Mouse (Mus musculus): Measurements from ENCODE around the gene Dpf2. TPM values are rescaled to one million over a fixed set of nuclear protein-coding genes. Genes with fewer than 3 reads are reported as not detected.

Gene Dpf2
- polyA plus RNA-seq, 1 experiment from 2014 or later = 131 TPM

GRCm38 (mm10) chr19:5856604-5857003 is 56.2 kb downstream of the Dpf2 start:
- WGBS = 83% methylated on average over 9 of the region's 9 CpGs
- Histone ChIP-seq H3K4me1 (replicated peaks; ENCODE audit: control insufficient read depth, insufficient read depth, low read length) (no peaks in the 10 kb centered on the region), H3K36me3 (ENCODE audit: control insufficient read depth, insufficient read depth, low read length) (peaks cover 60% of the 10 kb centered on the region), H3K27me3 (replicated peaks; ENCODE audit: control insufficient read depth, insufficient read depth, low read length) (no peaks in the 10 kb centered on the region), H3K27ac (ENCODE audit: low read depth) (no peak overlapping the region), H3K9ac (ENCODE audit: low read length) (no peak overlapping the region), H3K4me2 (ENCODE audit: low read length) (no peak overlapping the region), H3K4me3 (ENCODE audit: low read depth, low read length) (no peak overlapping the region), H3K9me3 (ENCODE audit: control insufficient read depth, low read length) (no peaks in the 10 kb centered on the region)
- DNase-seq (ENCODE audit: low spot score) = no peak
- no peak for ATAC-seq (replicated peaks; ENCODE audit: low FRiP score, low TSS enrichment, low read depth)

DNA sequence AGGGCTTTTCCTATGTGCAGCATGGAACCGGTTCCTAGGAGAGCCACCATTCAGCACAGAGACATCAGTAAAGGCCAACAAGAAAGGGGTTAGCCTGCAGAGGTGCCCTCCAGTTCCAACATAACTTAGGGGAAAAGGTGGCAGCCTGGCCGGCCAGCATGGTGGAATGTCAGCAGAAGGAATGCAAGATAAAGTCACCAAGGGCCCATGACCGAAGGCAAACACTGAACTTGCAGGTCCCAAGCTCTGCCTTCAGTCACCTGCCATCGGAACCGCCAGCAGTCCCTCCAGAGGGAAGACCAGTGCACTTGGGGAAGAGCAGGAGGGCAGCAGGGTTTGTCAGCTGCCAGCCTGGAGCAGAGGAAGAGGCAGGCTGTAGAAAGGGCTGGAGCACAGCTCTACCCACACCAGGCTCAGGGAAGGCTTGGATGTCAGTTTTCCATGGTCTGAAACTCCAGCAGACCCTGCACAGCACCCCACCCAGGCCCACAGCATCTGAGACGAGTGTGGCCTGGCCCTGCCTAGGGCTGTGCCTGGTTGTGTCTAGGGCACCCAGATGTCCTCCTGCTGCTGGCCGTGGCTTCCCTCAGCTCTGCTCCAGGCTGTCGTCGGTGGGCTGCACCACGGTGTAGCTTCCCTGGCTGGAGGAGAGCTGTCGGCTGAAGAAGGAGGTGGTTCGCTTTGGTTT is 60.6 kb downstream of the Dpf2 start:
- H3K27me3 ChIP-seq (replicated peaks; ENCODE audit: control insufficient read depth, insufficient read depth, low read length) = no peaks in the 10 kb centered on the region
- WGBS = 83% methylated on average over 12 of the region's 12 CpGs
- H3K4me1 ChIP-seq (replicated peaks; ENCODE audit: control insufficient read depth, insufficient read depth, low read length) = peaks cover 29% of the 10 kb centered on the region
- no peak for DNase-seq (ENCODE audit: low spot score)
- H3K36me3 ChIP-seq (ENCODE audit: control insufficient read depth, insufficient read depth, low read length) = peaks cover 26% of the 10 kb centered on the region
- no peak overlapping the region for H3K9ac ChIP-seq (ENCODE audit: low read length)
- H3K4me3 ChIP-seq (ENCODE audit: low read depth, low read length) = no peak overlapping the region
- no peaks in the 10 kb centered on the region for H3K9me3 ChIP-seq (ENCODE audit: control insufficient read depth, low read length)
- no peak for ATAC-seq (replicated peaks; ENCODE audit: low FRiP score, low TSS enrichment, low read depth)
- 0 out of 2 replicates have a peak overlapping the region, but pooled peaks have one; percentile 15 for H3K4me2 ChIP-seq (ENCODE audit: low read length)
- H3K27ac ChIP-seq (ENCODE audit: low read depth) = peak overlapping the region; percentile 44; the same call in 1 of the 2 replicates

GRCm38 (mm10) chr19:5851481-5851971 is 61.3 kb downstream of the Dpf2 start:
- Histone ChIP-seq H3K4me3 (ENCODE audit: low read depth, low read length) (no peak overlapping the region), H3K9me3 (ENCODE audit: control insufficient read depth, low read length) (no peaks in the 10 kb centered on the region), H3K4me2 (ENCODE audit: low read length) (0 out of 2 replicates have a peak overlapping the region, but pooled peaks have one; percentile 15), H3K27me3 (replicated peaks; ENCODE audit: control insufficient read depth, insufficient read depth, low read length) (no peaks in the 10 kb centered on the region), H3K4me1 (replicated peaks; ENCODE audit: control insufficient read depth, insufficient read depth, low read length) (peaks cover 35% of the 10 kb centered on the region), H3K36me3 (ENCODE audit: control insufficient read depth, insufficient read depth, low read length) (peaks cover 22% of the 10 kb centered on the region), H3K27ac (ENCODE audit: low read depth) (peak overlapping the region; percentile 44; the same call in 1 of the 2 replicates), H3K9ac (ENCODE audit: low read length) (no peak overlapping the region)
- ATAC-seq (replicated peaks; ENCODE audit: low FRiP score, low TSS enrichment, low read depth) (no peak), DNase-seq (ENCODE audit: low spot score) (no peak)
- 63% methylated on average over 5 of the region's 5 CpGs for WGBS

GRCm38 (mm10) chr19:5850860-5851259 is 62.0 kb downstream of the Dpf2 start:
- Histone ChIP-seq H3K9me3 (ENCODE audit: control insufficient read depth, low read length) (no peaks in the 10 kb centered on the region), H3K4me1 (replicated peaks; ENCODE audit: control insufficient read depth, insufficient read depth, low read length) (peaks cover 36% of the 10 kb centered on the region), H3K27ac (ENCODE audit: low read depth) (no peak overlapping the region), H3K4me2 (ENCODE audit: low read length) (no peak overlapping the region), H3K9ac (ENCODE audit: low read length) (no peak overlapping the region), H3K4me3 (ENCODE audit: low read depth, low read length) (no peak overlapping the region), H3K27me3 (replicated peaks; ENCODE audit: control insufficient read depth, insufficient read depth, low read length) (no peaks in the 10 kb centered on the region), H3K36me3 (ENCODE audit: control insufficient read depth, insufficient read depth, low read length) (peaks cover 16% of the 10 kb centered on the region)
- ATAC-seq (replicated peaks; ENCODE audit: low FRiP score, low TSS enrichment, low read depth) (no peak), DNase-seq (ENCODE audit: low spot score) (no peak)
- WGBS = 88% methylated on average over 3 of the region's 3 CpGs

DNA sequence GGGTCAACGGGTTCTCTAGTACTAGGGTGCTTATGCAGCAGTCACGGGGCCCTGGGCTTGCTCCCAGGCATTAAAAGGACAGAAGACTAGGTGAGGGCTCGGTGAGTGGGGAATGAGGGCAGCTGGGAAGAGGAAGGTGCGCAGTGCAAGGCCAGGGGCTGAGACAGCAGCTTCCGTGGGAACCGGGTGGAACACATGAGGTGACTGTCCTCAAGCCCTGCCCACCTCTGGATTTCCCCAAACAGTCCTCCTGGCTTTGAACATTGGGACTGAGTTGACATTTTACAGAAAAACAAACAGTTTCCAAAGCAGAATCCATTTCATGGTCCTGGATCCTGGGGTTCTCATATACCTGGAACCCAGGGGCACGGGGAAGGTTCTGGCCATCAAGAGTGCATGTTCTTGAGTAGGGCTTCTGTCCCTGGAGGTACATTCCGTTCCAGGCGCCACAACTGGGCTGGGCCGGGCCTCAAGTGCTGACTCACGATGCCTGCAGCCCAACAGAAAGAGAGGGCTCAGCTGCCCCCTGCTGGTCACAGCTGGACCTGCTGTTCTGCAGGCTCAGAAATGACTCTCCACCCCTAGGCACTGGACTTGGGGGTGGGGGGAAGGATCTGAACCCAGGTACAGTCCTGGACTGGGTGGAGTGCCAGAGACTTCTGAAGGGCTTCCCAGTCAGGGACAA is 62.8 kb downstream of the Dpf2 start:
- H3K4me1 ChIP-seq (replicated peaks; ENCODE audit: control insufficient read depth, insufficient read depth, low read length) = peaks cover 41% of the 10 kb centered on the region
- no peak overlapping the region for H3K4me3 ChIP-seq (ENCODE audit: low read depth, low read length)
- no peaks in the 10 kb centered on the region for H3K9me3 ChIP-seq (ENCODE audit: control insufficient read depth, low read length)
- 26% methylated on average over 11 of the region's 11 CpGs for WGBS
- no peaks in the 10 kb centered on the region for H3K27me3 ChIP-seq (replicated peaks; ENCODE audit: control insufficient read depth, insufficient read depth, low read length)
- DNase-seq (ENCODE audit: low spot score) (peak; percentile 96), ATAC-seq (replicated peaks; ENCODE audit: low FRiP score, low TSS enrichment, low read depth) (peak; percentile 15)
- H3K27ac ChIP-seq (ENCODE audit: low read depth) = peak overlapping the region; percentile 9; the same call in 1 of the 2 replicates
- 0 out of 2 replicates have a peak overlapping the region, but pooled peaks have one; percentile 12 for H3K4me2 ChIP-seq (ENCODE audit: low read length)
- no peak overlapping the region for H3K9ac ChIP-seq (ENCODE audit: low read length)
- H3K36me3 ChIP-seq (ENCODE audit: control insufficient read depth, insufficient read depth, low read length) = peaks cover 15% of the 10 kb centered on the region

DNA sequence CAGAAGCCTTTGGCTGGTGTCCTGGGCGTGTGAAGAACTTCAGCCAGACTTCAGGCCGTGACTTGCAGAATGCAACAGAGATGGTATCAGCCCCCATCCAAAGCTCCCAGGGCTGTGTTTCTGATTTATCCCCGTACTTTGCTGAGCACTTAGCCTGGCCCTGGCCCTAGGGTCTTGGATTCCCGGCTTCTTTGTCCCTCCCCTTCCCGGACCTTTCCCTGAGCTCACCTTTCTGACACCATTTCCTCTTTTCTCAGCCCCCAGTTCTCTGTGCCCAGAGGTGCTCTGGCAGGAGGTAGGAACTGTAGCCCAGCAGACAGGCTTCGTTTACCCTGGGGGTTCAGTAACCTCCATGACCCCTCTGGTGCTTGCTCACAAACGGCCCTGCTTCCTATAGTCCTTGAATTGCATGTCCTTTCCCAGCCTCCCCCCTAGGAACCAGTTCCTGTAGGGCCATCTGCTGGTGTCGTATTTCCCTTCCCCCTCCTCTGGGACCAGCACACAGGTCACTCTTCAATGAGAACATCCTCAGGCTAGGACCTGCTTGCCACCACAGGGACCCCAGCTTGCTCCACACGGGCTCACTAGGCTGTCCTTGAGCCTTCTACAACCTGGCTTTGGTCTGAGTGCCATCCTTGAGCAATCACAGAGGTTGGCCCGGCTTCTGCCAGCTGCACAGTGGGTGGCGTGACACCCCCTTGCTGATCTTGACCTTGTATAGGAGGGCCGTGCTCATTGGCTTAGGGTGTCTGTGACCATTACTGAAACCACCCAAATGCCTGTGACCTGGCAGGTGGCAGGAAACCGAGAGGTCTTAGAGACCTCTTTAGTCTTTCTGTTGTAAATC is 63.8 kb downstream of the Dpf2 start:
- no peaks in the 10 kb centered on the region for H3K27me3 ChIP-seq (replicated peaks; ENCODE audit: control insufficient read depth, insufficient read depth, low read length)
- peak overlapping the region; percentile 22 for H3K4me2 ChIP-seq (ENCODE audit: low read length)
- H3K9ac ChIP-seq (ENCODE audit: low read length) = peak overlapping the region; percentile 34
- no peaks in the 10 kb centered on the region for H3K9me3 ChIP-seq (ENCODE audit: control insufficient read depth, low read length)
- peaks cover 15% of the 10 kb centered on the region for H3K36me3 ChIP-seq (ENCODE audit: control insufficient read depth, insufficient read depth, low read length)
- peak overlapping the region; percentile 4; the same call in 1 of the 2 replicates for H3K4me3 ChIP-seq (ENCODE audit: low read depth, low read length)
- peak overlapping the region; percentile 98 for H3K27ac ChIP-seq (ENCODE audit: low read depth)
- peaks cover 50% of the 10 kb centered on the region for H3K4me1 ChIP-seq (replicated peaks; ENCODE audit: control insufficient read depth, insufficient read depth, low read length)
- ATAC-seq (replicated peaks; ENCODE audit: low FRiP score, low TSS enrichment, low read depth) (no peak), DNase-seq (ENCODE audit: low spot score) (no peak)
- WGBS = 30% methylated on average over 13 of the region's 13 CpGs

DNA sequence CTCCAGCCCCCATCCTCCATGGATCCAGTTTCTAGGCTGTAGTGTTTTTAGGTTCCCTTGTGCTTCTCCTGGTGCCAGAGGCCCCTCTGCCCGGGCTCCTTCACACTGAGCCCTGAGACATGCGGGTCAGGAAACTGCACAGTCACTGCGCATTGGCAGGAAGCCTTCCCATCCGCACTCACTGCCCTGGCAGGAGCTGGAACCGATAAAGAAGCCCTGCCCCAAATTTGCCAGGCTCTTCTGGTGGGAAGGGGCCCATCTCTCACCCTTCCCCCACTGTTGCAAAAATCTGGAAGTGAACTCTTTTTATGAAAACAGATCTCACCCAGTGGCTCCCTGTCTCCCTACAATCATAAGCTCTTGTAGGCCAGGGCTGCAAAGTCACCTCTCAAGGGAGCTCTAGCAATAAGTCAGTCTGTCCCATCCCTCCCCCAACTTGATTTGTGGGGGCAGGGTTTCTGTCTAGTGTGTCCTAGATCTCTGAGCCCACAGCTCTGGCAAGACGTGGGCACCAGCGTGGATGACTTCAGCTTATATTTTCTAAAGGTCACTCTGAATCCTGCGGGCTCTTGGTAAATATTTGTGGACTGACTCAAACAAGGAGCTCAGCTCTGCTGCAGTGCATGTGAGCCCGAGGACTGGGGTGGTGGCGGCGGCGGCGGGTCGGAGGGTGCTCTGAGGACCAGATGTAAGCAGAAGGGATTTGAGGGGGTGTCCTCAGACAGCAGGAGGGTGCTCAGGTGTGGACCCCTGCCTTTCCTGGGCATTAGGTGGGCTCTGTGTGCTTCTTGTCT is 64.6 kb downstream of the Dpf2 start:
- H3K4me1 ChIP-seq (replicated peaks; ENCODE audit: control insufficient read depth, insufficient read depth, low read length) = peaks cover 56% of the 10 kb centered on the region
- H3K9ac ChIP-seq (ENCODE audit: low read length) = peak overlapping the region; percentile 34
- H3K27ac ChIP-seq (ENCODE audit: low read depth) = peak overlapping the region; percentile 98
- H3K9me3 ChIP-seq (ENCODE audit: control insufficient read depth, low read length) = no peaks in the 10 kb centered on the region
- H3K36me3 ChIP-seq (ENCODE audit: control insufficient read depth, insufficient read depth, low read length) = peaks cover 15% of the 10 kb centered on the region
- H3K27me3 ChIP-seq (replicated peaks; ENCODE audit: control insufficient read depth, insufficient read depth, low read length) = no peaks in the 10 kb centered on the region
- H3K4me2 ChIP-seq (ENCODE audit: low read length) = peak overlapping the region; percentile 22
- ATAC-seq (replicated peaks; ENCODE audit: low FRiP score, low TSS enrichment, low read depth) (no peak), DNase-seq (ENCODE audit: low spot score) (peak; percentile 62)
- 35% methylated on average over 14 of the region's 14 CpGs for WGBS
- peak overlapping the region; percentile 4; the same call in 1 of the 2 replicates for H3K4me3 ChIP-seq (ENCODE audit: low read depth, low read length)
